Mouse (Mus musculus) left cerebral cortex, postnatal 25 days (tissue): ENCODE results near the gene Gm15557. TPM values are rescaled to one million over a fixed set of nuclear protein-coding genes. Genes with fewer than 3 reads are reported as not detected.

Experiments
- DNase-seq, 2 experiments: peaks; one replicate each; pipeline ENCODE4 v3.0.0; 2022; ENCODE audit warnings: low spot score in 2 of 2, mixed read lengths in 1 of 2
- intact Hi-C: fragments of 180-260 bp; cut with DNase I; formaldehyde crosslinking; loops from one replicate; pipeline ENCODE4 v1.15.1; 2025
- total RNA-seq, 2 experiments: library from RNA; stranded (reverse); gene quantifications; 2 replicates each; pipeline ENCODE4 v1.2.3; 2021

Gm15557 gene
- total RNA-seq, 2 experiments from 2014 or later, result not detected

- intact Hi-C loops, result no loop called here
- DNase-seq, result no peak
Measured at GRCm38 (mm10) chr2:155947390-155948002, 7.0 kb downstream of the Gm15557 start.

GRCm38 (mm10) chr2:155949362-155949761 is 8.8 kb downstream of the Gm15557 start:
- intact Hi-C loops, result no loop called here
- DNase-seq, result no peak

DNA sequence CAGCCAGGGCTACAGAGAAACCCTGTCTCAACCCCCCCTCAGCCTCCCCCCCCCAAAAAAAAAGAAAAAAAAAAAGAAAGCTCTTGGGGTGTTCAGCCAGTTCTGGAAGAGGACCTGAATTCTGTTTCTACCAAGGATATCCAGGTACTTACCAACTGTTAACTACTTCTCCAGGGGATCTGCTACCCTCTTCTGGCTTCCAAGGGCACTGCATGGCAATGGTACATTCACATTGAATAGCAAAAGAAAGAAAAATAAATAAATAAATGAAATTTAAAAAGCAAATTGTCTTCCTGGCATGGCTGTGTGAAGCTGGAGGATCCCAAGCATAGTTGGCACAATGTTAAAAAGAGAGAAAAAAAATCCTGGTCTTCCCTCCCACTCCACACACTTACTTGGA is 11.5 kb downstream of the Gm15557 start:
- peak; percentile 47 to 80 for DNase-seq
- intact Hi-C loops, result no loop called here

DNA sequence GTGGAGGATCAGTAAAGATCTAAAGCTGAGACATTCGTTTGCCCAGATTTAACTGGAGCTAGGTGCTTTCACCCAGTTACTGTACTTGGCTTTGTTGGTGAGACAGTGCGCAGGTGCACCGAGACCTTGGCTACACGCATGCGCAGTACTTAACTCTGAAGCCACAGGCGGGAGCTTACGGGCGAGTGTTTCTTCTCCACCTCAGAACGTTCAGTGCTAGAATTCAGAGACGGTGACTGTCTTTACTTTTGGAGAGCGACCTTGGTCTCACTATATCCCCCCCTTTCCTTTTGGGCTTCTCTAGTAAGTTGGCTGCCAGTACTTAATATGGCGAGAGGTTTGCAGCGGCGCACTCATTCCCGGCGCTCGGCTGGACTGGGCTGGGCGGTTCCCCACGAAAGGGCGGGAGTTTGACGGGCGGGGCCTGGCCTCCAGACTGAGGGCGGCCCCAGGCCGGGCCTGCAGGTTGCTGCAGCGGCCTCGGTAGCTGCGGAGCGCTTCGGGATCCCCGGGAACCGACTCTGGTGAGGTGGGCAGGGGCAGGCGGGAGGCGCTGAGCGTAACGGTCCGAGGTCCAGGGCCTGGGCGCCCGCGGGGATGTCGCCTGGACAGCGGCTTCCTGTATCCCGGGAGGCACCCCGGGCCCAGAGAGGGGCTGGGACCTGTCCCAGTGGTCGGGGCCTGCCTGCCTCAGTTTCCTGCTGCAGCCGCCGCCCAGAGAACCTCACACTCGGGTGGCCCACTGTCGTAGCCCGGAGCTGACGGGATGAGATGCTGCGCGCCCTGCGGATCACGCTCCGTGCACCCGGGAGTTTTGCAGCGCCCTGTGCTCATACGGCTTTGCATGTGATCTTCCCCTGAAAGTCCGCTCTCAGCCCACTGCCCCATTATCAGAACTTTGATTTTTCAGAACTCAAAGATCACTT is 15.9 kb downstream of the Gm15557 start, which contains the start of gene Cep250:
Gene Cep250, plus strand, starts transcription at position 325 of the 926 bp plus-strand sequence.
- intact Hi-C loops, result no loop called here
- DNase-seq, result peak; percentile 90 to 91

DNA sequence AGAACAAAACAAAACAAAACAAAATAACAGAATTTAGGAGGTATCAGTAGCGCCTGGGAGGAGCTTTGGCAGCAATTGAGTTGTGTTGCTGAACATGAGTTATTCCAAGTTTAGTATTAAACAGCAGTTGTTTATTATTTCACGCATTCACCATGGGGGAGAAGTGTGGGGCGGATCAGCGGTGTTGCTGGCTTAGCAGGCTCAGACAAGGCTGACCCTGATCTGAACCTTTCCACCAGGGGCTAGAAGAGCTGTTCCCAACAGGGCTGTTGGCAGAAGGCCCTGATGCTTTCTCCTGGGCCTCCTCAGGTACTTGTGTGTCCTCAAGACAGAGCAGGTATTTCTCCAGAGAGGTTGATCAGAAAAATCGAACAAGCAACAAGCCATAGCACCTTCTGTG is 19.5 kb downstream of the Gm15557 start:
- intact Hi-C loops, result loop anchor here (5.0 to 10.0 kb wide), 2 partner anchors 182 to 325 kb away; partner anchors contain the start of genes Nfs1 and Romo1
- DNase-seq, result no peak

GRCm38 (mm10) chr2:155961862-155962261 is 21.3 kb downstream of the Gm15557 start:
- intact Hi-C loops, result loop anchor here (5.0 to 10.0 kb wide), 2 partner anchors 180 to 323 kb away; partner anchors contain the start of genes Nfs1 and Romo1
- DNase-seq, result no peak

GRCm38 (mm10) chr2:155962991-155963390 is 22.5 kb downstream of the Gm15557 start:
- intact Hi-C loops, result loop anchor here (5.0 to 10.0 kb wide), 2 partner anchors 179 to 322 kb away; partner anchors contain the start of genes Nfs1 and Romo1
- peak; percentile 31 to 59 for DNase-seq

DNA sequence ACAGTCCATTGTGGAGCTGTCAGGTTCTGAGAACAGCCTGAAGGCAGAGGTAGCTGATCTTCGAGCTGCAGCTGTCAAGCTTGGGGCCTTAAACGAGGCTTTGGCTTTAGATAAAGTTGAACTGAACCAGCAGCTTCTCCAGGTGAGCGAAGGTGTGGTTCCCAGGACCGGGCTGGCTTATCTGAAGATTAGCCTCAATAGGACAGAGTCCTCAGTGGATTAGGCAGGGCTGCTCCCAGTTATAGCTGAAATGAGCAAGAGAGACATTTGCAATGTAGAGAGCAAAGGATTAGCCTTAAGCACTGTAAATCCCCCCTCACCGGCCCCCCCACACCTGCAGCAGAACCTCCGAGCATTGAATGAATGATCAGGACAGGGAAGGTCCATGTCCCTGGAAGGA is 32.8 kb downstream of the Gm15557 start:
- intact Hi-C loops, result no loop called here
- DNase-seq, result no peak

DNA sequence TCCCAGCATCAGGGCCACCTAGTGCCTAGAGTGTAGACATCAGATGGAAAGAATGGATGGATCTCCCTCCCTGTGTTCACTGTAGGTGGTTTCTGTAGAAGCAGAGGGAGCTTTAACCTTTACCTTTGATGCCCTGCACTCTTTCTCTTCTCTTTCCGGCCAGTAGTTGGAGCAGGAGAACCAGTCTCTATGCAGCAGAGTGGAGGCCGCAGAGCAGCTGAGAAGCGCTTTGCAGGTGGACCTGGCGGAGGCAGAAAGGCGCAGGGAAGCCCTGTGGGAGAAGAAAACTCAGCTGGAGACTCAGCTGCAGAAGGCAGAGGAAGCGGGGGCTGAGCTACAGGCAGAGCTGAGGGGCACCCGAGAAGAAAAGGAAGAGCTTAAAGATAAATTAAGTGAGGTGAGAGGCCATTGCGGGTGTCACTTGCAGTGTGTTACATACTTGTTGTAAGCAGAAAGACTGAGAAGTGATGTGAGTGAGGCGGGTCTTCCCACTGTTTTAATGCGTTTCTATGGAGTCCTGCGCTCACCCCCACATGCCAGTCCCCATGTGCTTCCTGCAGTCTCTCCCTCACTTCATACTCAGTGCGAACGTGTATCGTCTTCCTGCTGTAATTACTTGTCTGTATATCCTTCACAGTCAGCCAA is 33.7 kb downstream of the Gm15557 start:
- DNase-seq, result peak in 1 of 2 experiments; percentile 16
- intact Hi-C loops, result no loop called here

DNA sequence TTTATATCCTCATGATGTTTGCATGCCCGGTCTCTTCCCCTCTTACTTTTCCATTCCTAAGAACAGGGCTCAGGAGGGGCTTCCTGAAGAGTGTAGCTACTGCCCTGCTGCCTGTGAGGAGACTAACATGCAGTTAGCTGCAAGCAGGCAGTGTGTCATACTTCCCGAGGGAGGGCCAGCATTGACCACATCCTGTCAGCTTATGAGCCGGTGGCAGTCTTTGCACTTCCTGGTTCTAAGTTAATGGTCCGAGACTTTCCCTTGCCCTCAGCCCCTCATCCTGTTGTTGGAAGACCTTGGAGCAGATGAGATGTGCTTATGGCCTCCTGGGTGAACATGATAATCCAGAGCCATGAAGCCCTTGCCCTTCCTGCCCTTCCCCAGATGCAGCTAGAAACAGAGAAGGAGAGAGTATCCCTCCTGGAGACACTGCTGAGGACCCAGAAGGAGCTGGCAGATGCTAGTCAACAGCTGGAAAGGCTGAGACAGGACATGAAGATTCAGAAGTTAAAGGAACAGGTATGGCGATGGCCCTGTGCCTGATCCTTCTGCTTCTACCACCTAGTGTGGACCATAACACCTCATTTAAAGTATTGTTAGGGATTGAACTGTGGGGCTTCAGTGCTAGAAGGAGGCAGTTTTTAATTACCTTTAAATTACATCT is 38.9 kb downstream of the Gm15557 start:
- peak in 1 of 2 experiments; percentile 8 for DNase-seq
- intact Hi-C loops, result no loop called here

DNA sequence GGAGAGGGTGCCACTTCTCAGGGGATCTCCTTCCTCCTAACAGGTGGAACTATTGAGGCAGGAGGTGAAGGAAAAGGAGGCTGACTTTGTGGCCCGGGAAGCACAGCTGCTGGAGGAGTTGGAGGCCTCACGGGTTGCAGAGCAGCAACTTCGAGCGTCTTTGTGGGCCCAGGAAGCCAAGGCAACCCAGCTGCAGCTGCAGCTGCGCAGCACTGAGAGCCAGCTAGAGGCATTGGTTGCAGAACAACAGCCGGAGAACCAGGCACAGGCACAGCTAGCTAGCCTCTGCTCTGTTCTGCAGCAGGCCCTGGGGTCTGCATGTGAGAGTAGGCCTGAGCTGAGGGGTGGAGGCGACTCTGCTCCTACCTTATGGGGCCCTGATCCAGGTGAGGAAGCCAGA is 45.2 kb downstream of the Gm15557 start:
- intact Hi-C loops, result no loop called here
- DNase-seq, result no peak

- intact Hi-C loops, result no loop called here
- no peak for DNase-seq
Measured at GRCm38 (mm10) chr2:155987131-155987530, 46.6 kb downstream of the Gm15557 start.

GRCm38 (mm10) chr2:155989085-155989484 is 48.6 kb downstream of the Gm15557 start:
- intact Hi-C loops, result no loop called here
- no peak for DNase-seq

DNA sequence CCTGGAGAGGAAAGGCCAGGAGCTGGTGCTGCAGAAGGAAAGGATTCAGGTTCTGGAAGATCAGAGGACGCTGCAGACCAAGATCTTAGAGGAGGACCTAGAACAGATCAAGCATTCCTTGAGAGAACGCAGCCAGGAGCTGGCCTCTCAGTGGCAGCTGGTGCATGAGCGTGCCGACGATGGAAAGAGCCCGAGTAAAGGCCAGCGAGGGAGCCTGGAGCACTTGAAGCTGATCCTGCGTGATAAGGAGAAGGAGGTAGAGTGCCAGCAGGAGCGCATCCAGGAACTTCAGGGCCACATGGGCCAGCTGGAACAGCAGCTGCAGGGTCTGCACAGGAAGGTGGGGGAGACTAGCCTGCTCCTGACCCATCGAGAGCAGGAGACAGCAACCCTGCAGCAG is 50.6 kb downstream of the Gm15557 start:
- intact Hi-C loops, result no loop called here
- DNase-seq, result no peak

- intact Hi-C loops, result no loop called here
- peak; percentile 15 to 57 for DNase-seq
Measured at GRCm38 (mm10) chr2:155991863-155992321, 51.4 kb downstream of the Gm15557 start.

Other genes starting within 250 kb of the Gm15557 start
- 100 to 1,000 TPM; 146 to 147 TPM for gene Trpc4ap, start 248.3 kb upstream of the Gm15557 start, total RNA-seq
- 10 to 100 TPM; 16.9 to 19.2 TPM for gene Edem2, start 211.3 kb upstream of the Gm15557 start, total RNA-seq
- not detected for gene Gm17581, start 204.9 kb upstream of the Gm15557 start, total RNA-seq
- 1 to 10 TPM in 1 of 2 experiments, under 1 TPM in 1; 0.96 to 1.3 TPM for gene Procr, start 189.6 kb upstream of the Gm15557 start, total RNA-seq
- 10 to 100 TPM; 37.2 to 38.8 TPM for gene Mmp24, start 165.4 kb upstream of the Gm15557 start, total RNA-seq
- 10 to 100 TPM; 58.7 to 62.3 TPM for gene BC029722, start 121.3 kb upstream of the Gm15557 start, total RNA-seq
- gene Eif6, start 113.8 kb upstream of the Gm15557 start, total RNA-seq, result 10 to 100 TPM; 57.5 to 71.9 TPM
- gene Fam83c, start 105.9 kb upstream of the Gm15557 start, total RNA-seq, result not detected
- gene Uqcc1, start 10.4 kb upstream of the Gm15557 start, total RNA-seq, result 10 to 100 TPM; 59.7 to 61.8 TPM
- gene Gdf5, start 4.6 kb downstream of the Gm15557 start, total RNA-seq, result under 1 TPM in 1 of 2 experiments, not detected in 1; 0.23 TPM
- gene Cep250, start 15.7 kb downstream of the Gm15557 start, total RNA-seq, result 10 to 100 TPM; 15.8 to 18.4 TPM
- gene 6430550D23Rik, start 67.2 kb downstream of the Gm15557 start, total RNA-seq, result 1 to 10 TPM; 1.5 to 2.1 TPM
- 100 to 1,000 TPM; 199 to 206 TPM for gene Ergic3, start 67.3 kb downstream of the Gm15557 start, total RNA-seq
- gene Fer1l4, start 112.2 kb downstream of the Gm15557 start, total RNA-seq, result not detected
- 1 to 10 TPM; 3.6 to 4.2 TPM for gene Spag4, start 124.4 kb downstream of the Gm15557 start, total RNA-seq
- gene Cpne1, start 171.2 kb downstream of the Gm15557 start, total RNA-seq, result 10 to 100 TPM; 22.5 to 30.3 TPM
- gene Rbm12, start 171.2 kb downstream of the Gm15557 start, total RNA-seq, result 10 to 100 TPM; 22.4 to 24.6 TPM
- 10 to 100 TPM; 19.1 to 22.0 TPM for gene Gm28036, start 186.4 kb downstream of the Gm15557 start, total RNA-seq
- 100 to 1,000 TPM; 168 to 181 TPM for gene Romo1, start 203.3 kb downstream of the Gm15557 start, total RNA-seq
- gene Nfs1, start 203.5 kb downstream of the Gm15557 start, total RNA-seq, result 10 to 100 TPM; 37.8 to 42.7 TPM
- gene Rbm39, start 239.5 kb downstream of the Gm15557 start, total RNA-seq, result 100 to 1,000 TPM; 279 to 290 TPM